Mouse (Mus musculus) thymus, adult 2 months (tissue): ENCODE results near the gene Ugt2b36. TPM values are rescaled to one million over a fixed set of nuclear protein-coding genes. Genes with fewer than 3 reads are reported as not detected.
"Not testable (repeated sequence)": the region's sequence is repeated elsewhere in the genome, so short reads cannot be mapped to it uniquely, and the experiment has no call there.

Experiments
- DNase-seq: peaks from one replicate; pipeline ENCODE4 v3.0.0; 2021
- H3K27ac ChIP-seq: fragments of 200-500 bp; 2 replicates; pipeline ENCODE4 v1.5.1; 2012; ENCODE audit warnings: low read length, control low read depth; ENCODE audit not compliant: control insufficient read depth, insufficient read depth
- H3K27me3 ChIP-seq: fragments of 200-500 bp; 2 replicates; pipeline ENCODE4 v1.6.1; 2012; ENCODE audit warnings: mild to moderate bottlenecking, low read length, moderate library complexity, mixed read lengths; ENCODE audit not compliant: control insufficient read depth, insufficient read depth
- H3K36me3 ChIP-seq: fragments of 200-500 bp; 2 replicates; pipeline ENCODE4 v1.6.1; 2012; ENCODE audit warnings: mild to moderate bottlenecking, low read length, moderate library complexity; ENCODE audit not compliant: control insufficient read depth, insufficient read depth
- H3K4me1 ChIP-seq: fragments of 200-500 bp; replicated peaks from 2 replicates; pipeline ENCODE4 v1.6.1; 2012; ENCODE audit warnings: low read length; ENCODE audit not compliant: control insufficient read depth, insufficient read depth
- H3K4me3 ChIP-seq: fragments of 200-500 bp; 2 replicates; pipeline ENCODE4 v1.5.1; 2012; ENCODE audit warnings: mild to moderate bottlenecking, low read length, control low read depth, moderate library complexity; ENCODE audit not compliant: control insufficient read depth, insufficient read depth
- CTCF ChIP-seq: fragments of 200-500 bp; IDR thresholded peaks from 2 replicates; pipeline ENCODE4 v1.5.1; 2012; ENCODE audit warnings: mild to moderate bottlenecking, control low read depth, low read length, moderate library complexity, borderline replicate concordance; ENCODE audit not compliant: control insufficient read depth, poor library complexity, insufficient read depth; ENCODE audit errors: extremely low read depth
- POLR2A ChIP-seq: fragments of 200-500 bp; IDR thresholded peaks from 2 replicates; pipeline ENCODE4 v1.6.1; 2012; ENCODE audit warnings: mild to moderate bottlenecking, low read length, control low read depth, moderate library complexity; ENCODE audit not compliant: control insufficient read depth, poor library complexity, insufficient read depth; ENCODE audit errors: extremely low read depth
- WGBS: fragments of 180-500 bp; shearing (Covaris S2); methylation state at CpG from one replicate; pipeline ENCODE4 v1.1.7; 2018; 5-methylcytosine and 5-hydroxymethylcytosine counted together
- polyA plus RNA-seq: library from polyadenylated mRNA; depleted of rRNA; stranded (reverse); fragments of >200 nt; gene quantifications from 2 replicates; pipeline ENCODE4 v1.2.3, GENCODE M21; 2012; rRNA removed

Ugt2b36 gene
- polyA plus RNA-seq, result 0.28 TPM in 1 of 2 replicates, not detected in the other

DNA sequence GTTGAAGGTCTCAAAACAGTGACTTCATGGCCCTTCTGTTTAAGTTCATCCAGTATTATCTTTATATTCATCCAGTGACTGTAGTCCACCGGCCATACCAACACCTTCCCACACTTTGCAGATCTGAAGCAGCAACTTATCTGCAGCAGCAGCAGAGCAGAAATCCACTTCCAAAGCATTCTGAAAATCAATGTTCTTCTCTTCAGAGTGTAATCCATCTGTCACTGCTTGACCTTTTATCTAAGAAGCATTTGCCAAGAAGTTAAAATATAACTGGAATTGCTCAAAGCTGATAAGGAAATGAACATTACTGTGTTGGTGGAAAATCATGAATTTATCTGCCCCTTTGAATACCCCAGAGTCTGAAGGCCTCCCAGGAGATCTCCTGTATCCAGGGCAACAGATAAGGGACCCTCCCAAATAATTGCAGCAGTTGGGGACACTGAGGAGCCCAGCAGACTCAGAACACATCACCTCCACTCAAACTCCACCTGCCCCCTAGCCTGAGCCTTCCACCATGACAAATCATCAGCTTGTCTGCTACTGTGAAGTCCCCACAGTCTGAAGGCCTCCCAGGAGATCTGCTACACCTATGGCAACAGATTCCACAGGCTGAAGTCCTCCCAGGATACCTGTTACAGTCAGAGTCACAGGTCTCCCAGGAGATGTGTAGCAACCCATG lies at the start of gene Ugt2b36:
Ugt2b36 (minus strand) TSS at position 210 of the 682 bp plus-strand sequence.
- Histone ChIP-seq H3K27ac (no peak within 1 kb of the TSS), H3K36me3 (no peaks in the 10 kb centered on the region), H3K27me3 (no peaks in the 10 kb centered on the region), H3K4me3 (no peak within 1 kb of the TSS), H3K4me1 (no peaks in the 10 kb centered on the region)
- no peak for DNase-seq
- TF ChIP-seq CTCF (no peak), POLR2A (no peak)
- 92% methylated on average over 1 of the region's 1 CpGs for WGBS

DNA sequence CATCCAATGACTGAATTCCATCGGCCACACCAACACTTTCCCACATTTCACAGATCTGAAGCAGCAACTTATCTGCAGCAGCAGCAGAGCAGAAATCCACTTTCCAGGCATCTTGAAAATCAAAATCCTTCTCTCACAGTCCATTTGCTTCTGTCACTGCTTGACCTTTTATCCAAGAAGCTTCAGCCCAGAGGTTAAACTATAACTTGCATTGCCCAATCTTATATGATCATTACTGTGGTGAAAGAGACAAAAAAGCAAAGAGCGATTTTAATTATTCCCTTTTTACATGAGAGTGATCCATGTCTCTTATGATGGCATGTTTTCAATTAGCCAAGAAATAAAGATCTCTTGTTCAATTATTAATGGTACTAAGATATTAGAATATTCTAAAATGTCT lies 47.8 kb upstream of the Ugt2b36 start, which contains the start of gene Ugt2b5:
Ugt2b5 (minus strand) TSS at position 123 of the 400 bp plus-strand sequence.
- H3K27ac ChIP-seq, H3K27me3 ChIP-seq, H3K4me3 ChIP-seq, H3K4me1 ChIP-seq, DNase-seq, H3K36me3 ChIP-seq: not testable (repeated sequence)
- WGBS, result 92% methylated on average over 2 of the region's 2 CpGs

GRCm38 (mm10) chr5:87103697-87104096 lies 11.3 kb upstream of the Ugt2b36 start:
- not testable (repeated sequence) for DNase-seq, H3K4me1 ChIP-seq, H3K27ac ChIP-seq, H3K27me3 ChIP-seq, H3K4me3 ChIP-seq, H3K36me3 ChIP-seq
- WGBS, result 91% methylated on average over 1 of the region's 1 CpGs

- H3K4me3 ChIP-seq, result no peak overlapping the region
- H3K36me3 ChIP-seq, result no peaks in the 10 kb centered on the region
- no peaks in the 10 kb centered on the region for H3K27me3 ChIP-seq
- no peak overlapping the region for H3K27ac ChIP-seq
- TF ChIP-seq CTCF, result no peak
- TF ChIP-seq POLR2A, result no peak
- DNase-seq, result no peak
- H3K4me1 ChIP-seq, result no peaks in the 10 kb centered on the region
Measured at GRCm38 (mm10) chr5:87091111-87091510, 1.2 kb downstream of the Ugt2b36 start.

GRCm38 (mm10) chr5:87089264-87089663 lies 3.1 kb downstream of the Ugt2b36 start:
- Histone ChIP-seq H3K27me3 (no peaks in the 10 kb centered on the region), H3K4me3 (no peak overlapping the region), H3K27ac (no peak overlapping the region), H3K36me3 (no peaks in the 10 kb centered on the region), H3K4me1 (no peaks in the 10 kb centered on the region)
- TF ChIP-seq CTCF, result no peak
- no peak for TF ChIP-seq POLR2A
- DNase-seq, result no peak

DNA sequence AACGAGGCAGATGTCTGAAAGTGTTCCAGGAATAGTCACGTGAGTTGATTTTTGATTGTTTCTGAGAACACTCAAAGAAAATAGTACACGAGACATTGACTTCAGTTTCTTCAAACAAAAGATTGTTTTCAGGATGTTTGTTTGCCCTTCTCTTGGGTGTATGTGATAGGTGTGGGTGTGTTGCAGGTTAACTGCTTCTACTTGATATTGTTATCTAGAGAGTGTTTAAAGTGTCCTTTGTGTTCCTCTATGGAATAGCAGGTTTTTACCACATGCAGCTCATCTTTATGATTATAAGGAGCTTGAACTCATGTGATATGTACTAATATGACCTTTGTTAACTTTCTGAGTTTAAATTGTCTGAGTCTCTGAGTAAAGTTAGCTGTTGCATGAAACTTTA lies 6.1 kb downstream of the Ugt2b36 start:
- TF ChIP-seq CTCF (no peak), POLR2A (no peak)
- Histone ChIP-seq H3K4me3 (no peak overlapping the region), H3K27ac (no peak overlapping the region), H3K4me1 (no peaks in the 10 kb centered on the region), H3K36me3 (no peaks in the 10 kb centered on the region), H3K27me3 (no peaks in the 10 kb centered on the region)
- WGBS, result 80% methylated on average over 3 of the region's 3 CpGs
- no peak for DNase-seq

- Histone ChIP-seq H3K27ac (no peak overlapping the region), H3K27me3 (no peaks in the 10 kb centered on the region), H3K36me3 (no peaks in the 10 kb centered on the region), H3K4me1 (no peaks in the 10 kb centered on the region), H3K4me3 (no peak overlapping the region)
- TF ChIP-seq POLR2A (no peak), CTCF (no peak)
- DNase-seq, result no peak
- WGBS, result 92% methylated on average over 1 of the region's 1 CpGs
Measured at GRCm38 (mm10) chr5:87030624-87031023, 61.7 kb downstream of the Ugt2b36 start.
